Mouse (Mus musculus) gastrocnemius, postnatal 10 days (tissue): Measurements from ENCODE around the gene Alkbh3. TPM values are rescaled to one million over a fixed set of nuclear protein-coding genes. Genes with fewer than 3 reads are reported as not detected.

Experiments used
- DNase-seq: peaks from one replicate; pipeline ENCODE4 v3.0.0; 2021; ENCODE audit warnings: mixed read lengths
- long read RNA-seq, 2 experiments: library from polyadenylated mRNA; stranded (forward); transcript quantifications; one replicate each; pipeline ENCODE4 v2.0.0; 2021
- total RNA-seq, 2 experiments: library from RNA; stranded (reverse); gene quantifications; 2 replicates each; pipeline ENCODE4 v1.2.3; 2021

The Alkbh3 gene
- 10 to 100 TPM; 61.1 to 65.6 TPM for total RNA-seq
- long read RNA-seq, experiment 1, transcript Alkbh3-201 (10 exons, 1,228 nt), result major isoform, 42 of 66 reads
- long read RNA-seq, experiment 1, partial matches to known transcripts, result 6 of 66 reads
- long read RNA-seq, experiment 1, other reads (novel, unspliced or antisense), result 18 of 66 reads
- long read RNA-seq, experiment 2, transcript Alkbh3-201 (10 exons, 1,228 nt), result major isoform, 31 of 90 reads
- long read RNA-seq, experiment 2, partial matches to known transcripts, result 17 of 90 reads
- long read RNA-seq, experiment 2, other reads (novel, unspliced or antisense), result 42 of 90 reads

DNA sequence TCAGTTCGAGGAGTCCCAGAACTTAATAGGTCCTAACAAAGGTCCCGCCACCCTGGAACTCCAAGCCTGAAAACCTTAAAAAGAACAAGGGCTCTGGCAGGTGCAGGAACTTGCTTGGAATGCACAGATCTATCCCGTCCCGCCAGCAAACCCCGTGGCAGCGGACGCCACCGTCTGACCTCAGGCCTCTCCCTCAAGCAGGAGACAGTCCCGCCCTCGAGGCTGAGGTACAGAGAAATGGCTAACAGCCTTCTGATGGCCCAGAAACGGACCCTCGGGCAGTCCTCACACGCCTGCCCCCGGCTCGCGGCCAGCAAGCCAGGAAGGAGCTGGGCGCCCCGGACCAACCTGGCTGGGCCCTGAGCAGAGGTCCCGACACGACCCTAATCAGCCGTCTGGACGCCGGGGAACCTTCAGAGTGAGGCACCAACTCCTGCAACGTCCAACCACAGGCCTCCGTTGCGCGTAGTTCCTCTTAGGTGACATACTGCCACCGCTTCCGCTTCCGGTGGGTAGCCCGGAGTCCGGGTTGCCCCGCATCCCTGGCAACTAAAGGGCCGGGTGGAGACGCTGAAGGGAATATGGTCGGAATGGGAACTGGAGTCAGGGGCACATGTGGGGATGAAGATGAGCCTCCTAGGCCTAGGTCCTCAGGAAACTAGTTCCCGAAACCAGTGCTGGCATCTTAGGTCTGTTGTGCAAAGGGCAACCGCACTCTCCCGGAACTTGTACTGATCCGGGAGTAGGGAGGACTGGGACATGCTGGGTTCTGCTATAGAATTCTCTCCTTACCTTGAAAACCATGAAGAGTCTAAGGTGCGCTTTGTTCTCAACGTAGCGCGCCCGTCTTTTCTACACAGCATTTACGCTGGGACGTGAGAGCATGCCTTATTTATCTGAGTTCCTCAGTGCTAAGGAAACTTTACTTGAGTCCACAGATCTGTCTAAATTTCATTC lies at the start of gene Alkbh3:
TSS of gene Alkbh3 (minus strand) at position 473 of the 957 bp plus-strand sequence.
- DNase-seq, result peak; percentile 90

DNA sequence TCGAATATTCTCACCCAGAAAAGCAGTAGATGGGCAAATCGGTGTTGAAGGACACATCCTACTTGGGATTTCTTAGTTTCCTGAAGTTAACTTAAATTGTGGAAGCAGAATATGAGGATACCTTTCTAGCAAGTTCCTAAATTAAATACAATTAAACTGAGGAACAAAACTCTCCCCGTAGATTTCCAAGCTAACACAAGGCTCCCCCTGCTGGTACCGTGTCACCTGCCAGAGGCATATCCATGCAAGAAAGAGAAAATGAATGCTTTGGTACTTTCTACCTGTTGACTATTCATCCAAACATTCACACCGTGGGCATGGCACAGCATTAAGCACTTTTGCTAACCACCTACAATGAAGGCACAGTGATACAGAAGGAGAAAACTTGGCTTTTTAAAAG lies 48.9 kb upstream of the Alkbh3 start:
- DNase-seq, result peak; percentile 28

DNA sequence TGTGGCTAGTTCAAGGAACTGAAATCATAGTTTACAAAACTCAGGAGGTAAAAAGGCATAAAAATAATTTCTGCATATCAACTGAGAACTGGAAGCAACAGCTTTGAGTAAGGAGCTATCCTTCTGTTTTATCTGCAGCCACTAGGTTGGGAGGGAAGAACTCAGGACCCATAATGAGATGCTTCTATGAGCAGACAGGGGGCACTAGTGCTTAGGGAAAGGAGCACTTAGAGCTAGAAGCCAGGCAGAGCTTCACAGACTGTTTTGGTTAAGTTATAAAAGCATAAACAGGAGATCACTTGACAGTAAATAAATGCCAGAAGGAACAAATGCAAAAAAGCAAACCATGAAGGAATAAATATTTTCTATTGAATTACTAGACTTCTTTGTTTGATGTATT lies 44.2 kb upstream of the Alkbh3 start:
- no peak for DNase-seq

DNA sequence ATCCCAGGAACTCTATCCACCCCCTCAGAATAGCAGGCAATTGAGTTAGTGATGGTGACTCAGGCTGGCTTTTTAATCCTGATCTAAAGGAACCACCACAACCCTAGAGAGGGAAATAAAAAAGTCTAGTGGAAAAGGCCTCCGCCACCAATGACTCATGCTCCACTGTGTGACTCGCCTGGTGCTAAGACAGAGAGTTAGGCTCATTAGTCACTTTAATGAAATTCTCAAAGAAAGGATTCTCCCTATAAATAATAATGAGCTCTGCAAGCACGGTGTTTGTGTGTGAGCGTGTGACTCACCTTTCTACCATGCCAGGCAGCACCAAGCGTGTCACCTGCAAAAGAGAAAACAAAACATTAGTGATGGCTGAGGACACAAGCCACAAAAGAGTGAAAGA lies 41.3 kb upstream of the Alkbh3 start:
- no peak for DNase-seq

DNA sequence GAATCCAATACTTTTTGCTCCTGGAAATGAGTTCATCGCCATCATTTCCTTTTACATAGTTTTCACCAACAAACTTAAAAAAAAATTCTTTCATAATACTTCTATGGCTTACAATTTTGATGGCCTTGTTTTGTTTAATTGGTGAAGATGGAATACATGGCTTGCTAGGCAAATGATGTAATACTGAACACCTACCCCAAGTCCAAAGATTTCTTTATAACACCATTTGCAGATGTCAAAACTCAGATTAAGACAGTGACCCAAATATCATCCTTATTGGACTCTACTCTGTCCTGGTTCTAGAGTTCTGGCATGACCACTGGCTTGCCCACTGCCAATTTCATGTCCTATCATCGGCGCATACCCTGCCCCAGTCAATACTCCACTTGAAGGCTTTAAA lies 40.3 kb upstream of the Alkbh3 start:
- no peak for DNase-seq

DNA sequence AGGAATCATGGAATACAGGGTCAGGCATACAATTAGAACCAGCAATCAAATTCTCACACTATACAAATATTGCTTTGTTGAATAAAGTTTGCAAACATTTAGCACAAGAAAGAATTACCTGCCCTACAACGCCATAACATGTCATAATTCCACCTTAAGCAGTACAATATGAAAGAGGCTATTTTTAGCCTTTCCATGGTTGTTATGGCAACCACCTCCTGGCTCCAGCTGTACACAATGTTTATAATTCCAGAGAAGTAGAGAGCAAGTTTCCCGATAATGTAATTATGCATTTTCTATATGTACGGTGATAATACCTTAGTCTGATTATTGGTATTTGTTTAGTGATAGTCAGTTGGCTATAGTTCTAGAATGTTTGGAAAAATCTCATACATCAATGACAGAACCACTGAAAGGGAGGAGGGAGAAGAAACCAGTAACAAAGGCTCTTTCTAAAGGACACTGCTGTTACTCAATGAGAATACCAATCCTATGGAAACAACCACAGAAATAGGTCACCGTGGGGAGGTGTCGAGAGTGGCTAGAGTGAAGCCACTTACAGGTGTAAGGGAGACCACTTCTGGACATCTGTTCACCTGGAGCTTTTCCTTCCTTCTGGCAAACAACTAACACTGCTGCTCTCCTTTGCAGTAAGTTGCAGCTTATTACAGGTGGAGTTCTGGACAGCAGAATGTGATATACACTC lies 39.0 kb upstream of the Alkbh3 start:
- DNase-seq, result no peak

DNA sequence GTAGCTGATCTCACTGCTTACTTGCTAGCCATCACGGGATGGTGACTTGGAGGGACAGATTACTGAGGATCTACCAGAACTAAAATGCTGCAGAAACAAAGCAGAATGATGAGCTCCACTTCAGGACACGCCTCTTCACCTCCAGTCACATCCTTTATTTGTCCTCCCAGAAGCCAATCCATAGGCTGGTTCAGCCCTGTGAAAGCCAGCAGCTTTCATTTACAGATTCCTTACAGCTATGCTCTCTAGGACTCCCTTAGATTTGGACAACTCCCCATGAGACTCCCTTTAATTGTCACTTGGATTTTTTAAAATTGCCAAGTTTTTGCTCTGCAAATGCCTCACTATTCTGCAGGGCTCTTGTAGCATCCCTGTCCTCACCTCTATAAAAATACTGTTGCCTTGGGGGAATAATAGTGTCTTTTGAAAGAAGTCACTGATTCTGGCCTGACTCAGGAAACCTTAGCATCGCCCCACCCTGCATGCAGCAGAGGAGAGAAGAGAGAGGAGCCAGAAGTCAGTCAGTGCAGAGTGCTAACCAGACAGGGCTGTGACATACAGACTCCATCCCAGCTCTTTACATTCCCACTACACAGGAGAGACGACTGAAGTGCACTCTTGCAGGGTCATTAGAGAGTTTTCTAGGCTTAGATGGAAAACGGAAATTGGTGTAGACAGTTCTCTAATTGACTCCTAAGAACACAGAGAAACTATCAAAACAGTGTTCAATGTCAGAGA lies 38.3 kb upstream of the Alkbh3 start:
- no peak for DNase-seq

DNA sequence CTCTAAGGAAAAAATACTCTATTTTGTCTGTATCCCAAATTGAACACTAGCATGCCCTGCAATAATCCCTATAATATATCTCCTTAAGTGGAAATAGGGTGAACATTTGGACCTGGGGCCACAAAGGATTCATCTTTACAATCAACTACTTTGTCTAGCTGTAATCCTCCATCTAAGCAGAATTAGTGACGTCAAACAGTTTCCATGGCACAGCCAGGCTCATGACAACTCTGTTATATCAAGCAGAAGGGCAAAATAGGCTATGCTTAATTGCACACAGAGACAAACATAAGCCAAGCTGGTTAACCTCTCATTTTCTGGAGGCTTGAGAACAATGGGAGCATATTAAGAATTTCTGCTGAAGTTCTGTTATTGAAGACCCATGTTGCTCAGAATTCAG lies 37.7 kb upstream of the Alkbh3 start:
- DNase-seq, result no peak

DNA sequence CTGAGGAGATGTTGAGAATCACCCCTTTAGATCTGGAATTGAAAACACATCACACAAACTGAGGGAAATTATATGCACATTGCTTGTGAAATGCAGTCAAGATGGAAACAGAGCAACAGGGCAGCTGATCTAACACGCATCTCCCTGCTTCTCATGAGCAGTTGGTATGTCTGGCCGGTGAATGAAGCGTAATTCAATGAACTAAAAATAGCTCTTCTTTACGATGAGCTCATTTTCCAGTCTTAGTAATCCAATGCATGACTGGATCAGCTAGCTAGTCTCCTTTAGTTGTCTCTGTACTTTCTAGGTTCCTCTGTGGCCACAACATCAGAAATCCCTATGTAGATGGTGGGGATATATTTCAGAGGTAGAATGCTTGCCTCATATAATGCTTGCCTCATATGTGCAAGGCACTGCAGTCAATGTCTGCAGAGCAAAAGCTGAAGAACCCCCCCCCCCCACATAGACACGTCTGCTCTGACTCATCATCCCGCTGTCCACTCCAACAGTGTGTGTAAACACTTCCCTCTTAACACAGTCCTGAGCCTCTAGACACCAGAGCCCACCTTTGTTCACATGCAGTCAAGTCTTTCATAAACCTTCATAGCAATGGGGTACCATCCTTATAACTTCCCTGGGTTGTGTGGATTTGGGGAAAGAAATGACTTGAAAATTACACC lies 34.9 kb upstream of the Alkbh3 start:
- no peak for DNase-seq

DNA sequence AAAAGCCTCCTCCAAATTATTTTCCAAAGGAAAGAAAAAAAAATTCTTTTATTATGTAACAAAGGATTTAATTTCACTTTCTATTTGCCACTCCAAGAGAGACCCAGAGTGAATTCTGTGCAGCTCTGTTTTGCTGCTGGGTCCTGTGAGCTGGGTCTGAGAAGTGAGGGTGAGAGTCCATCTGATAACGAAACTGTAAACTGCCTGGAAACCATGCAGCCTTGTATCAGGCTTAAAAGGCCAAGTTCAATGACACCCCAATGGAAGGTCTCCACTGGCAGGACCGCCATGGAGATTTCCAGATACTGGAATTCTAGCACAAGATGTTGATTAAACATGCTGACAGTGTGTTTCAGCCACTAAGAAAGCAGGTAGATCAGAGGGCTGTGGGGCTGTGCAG lies 33.6 kb upstream of the Alkbh3 start:
- DNase-seq, result no peak

DNA sequence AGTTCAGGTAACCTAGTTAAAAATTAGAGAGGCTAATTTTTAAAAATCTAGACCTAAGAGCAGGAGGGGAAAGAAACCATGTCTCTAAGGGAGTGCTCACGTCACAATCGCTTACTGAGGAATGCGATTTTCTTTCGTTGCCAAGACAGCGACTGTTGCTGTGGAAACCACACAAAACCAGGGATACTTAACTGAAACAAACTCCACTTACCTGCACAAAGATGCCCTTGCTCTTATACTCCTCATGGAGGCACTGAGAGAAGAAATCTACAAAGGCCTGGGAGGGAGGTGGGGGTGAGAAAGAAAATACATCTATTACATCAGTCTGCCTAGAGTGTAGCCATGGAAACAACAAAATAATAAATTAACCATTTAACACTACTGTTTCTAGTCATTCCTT lies 33.1 kb upstream of the Alkbh3 start:
- no peak for DNase-seq

DNA sequence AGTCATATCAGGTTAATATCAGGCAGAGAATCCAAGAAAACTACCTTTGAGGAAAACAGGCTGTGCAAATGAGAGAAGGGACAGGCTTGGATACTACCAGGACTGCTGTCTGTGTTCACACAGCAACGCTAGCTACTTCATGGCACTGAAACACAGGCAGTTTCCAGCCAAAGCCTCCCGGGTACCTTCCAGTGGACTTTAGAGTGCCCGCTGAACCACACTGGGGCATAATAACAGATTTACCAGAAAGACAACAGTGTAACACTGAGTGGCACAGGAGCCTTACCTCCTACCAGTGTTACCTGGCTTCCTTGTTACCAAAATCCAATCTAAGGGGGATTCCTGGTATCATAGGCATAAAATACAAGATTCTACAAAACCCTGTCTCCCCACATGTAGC lies 31.9 kb upstream of the Alkbh3 start:
- DNase-seq, result no peak

DNA sequence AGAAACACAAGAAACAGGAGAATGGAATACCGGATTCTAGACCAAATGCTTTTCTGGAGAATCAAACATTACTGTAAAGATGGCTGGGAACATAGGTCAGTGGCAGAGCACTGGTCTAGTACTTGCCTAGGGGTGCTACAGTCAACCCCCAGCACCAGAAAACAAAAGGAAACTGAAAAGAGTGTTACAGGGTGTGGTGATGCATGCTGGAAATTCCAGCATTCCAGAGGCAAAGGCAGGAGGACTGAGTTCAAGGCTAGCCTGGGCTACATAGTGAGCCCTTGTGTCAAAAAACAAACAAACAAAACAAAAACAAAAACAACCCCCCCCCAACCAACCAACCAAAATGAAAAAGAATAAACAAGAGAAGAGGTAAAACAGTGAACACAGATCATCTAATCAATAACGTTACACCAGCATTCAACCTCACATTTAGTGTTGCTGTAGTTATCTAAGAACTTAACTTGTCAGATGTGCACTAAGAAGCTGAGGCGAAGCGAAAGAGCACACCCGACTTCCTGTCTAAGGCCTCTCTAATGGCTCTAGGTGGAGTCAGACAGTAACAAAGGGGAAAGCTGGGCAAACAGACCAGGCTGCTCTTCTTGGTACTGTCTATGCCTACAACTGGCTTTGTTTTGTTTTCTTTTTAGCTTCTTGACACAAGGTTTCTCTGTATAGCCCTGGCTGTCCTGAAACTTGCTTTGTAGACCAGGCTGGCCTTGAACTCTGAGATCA lies 30.0 kb upstream of the Alkbh3 start:
- no peak for DNase-seq

DNA sequence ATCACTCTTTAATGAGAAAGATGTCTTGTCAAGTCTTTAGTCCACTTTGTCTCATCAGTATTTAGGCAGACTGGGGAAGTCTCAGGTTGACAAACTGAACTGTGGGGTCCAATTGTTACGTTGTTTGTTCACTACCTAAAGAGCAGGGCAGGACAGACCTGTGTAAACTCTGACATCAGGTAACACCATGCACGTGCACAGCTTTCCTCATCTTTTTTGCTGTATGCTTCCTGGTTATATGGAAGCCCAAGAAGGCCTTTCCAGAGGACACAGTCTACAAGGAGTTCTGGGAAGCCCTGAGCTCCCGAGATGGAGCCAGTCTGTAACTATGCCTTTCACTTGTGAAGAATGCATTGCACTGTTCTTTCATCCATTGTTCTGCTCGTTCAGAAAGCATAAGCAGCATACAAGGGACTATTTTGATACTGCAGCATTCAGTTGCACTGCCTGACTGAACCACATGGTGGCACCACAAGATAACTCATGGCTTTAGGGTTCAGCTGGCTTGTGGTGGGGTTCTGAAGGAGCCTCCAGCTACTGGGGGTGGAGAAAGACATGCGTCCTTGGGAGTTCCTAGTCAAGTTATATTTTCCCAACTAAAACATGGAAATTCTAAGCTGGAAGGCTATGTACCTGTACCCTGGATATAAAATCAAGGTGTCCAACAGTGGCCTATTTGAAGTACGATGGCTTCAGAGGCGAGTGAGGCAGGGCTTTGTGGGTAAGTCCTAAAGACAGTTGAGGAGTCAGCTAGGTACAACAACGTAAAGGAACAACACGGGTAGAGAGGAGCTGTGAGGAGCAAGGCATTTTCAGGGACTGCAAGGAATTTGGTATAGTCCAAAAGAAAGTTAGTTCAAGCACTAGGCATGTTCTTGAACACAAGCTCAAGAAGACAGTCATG lies 25.1 kb upstream of the Alkbh3 start:
- DNase-seq, result peak; percentile 66

DNA sequence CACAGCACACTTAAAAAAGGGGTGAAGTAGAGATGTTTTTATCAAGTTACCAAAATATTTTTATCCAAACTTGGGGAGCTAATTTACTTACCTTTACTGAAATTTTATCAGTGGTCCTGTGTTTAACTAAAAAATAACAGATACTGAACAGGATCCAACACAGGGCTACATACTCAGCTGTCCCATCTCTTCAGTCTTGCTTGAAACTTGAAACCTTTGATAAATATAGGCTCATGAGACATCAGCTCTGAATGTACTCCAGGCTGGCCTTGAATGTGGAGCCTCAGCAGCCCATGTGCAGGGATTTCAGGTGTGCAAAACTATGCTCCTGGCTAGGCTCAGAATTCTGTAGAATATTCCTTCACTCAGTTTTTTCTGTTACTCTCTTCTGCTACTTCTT lies 20.0 kb upstream of the Alkbh3 start:
- no peak for DNase-seq

DNA sequence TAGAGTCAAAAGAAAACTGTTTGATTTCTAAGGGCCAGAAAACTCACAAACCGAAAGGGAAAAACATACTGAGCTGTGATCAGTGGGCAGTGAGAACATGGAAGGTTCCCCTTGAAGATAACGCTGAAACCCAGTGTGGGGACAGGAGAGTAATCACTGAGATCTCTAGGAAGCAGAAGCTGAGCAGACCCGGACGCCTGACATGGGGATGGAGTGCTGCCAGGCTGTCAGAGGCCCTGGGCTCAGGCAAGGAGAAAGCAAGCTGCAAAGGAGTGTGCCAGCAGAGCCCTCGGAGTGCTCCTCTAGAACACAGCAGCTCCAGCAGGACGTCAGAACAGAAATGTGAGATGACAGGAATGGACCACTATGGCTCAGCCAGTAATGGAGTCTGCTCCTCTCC lies 14.0 kb upstream of the Alkbh3 start:
- DNase-seq, result no peak

DNA sequence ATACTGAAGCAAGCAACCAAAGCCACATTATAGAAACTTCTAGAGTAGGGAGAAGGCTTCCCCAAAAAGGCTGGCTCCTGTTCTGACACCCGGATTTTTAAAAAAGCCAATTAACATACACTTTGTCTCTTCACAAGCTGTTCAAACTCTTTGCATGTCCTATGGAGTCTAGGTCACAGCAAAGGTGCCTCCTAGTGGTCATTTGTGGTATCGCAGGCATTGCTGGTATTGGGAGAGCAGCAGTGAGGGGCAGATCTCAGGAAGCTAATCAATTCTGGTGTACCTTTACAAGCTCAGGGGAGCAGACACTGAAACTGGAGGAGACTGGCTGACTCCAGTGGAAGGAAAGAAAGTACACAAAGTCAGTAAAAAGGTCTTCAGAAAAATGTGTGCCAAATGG lies 8.3 kb downstream of the Alkbh3 start:
- DNase-seq, result peak; percentile 91

DNA sequence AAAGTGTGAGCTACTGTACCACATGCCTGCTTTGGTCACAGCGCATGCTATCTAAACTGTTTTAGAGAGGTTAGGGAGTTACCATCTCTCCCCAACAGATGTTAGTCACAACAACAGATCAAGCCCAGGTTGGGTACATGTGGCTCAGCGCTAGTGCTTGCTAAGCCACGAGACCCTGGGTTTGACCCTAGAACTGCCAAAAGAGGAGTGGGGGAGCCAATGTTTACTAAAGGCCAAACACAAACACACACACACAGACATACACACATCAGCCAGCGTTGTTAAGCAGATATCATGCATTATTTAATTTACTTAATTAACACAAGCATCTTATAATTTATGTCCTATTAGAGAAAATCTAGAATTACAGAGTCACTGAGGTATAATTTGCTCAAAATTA lies 8.7 kb downstream of the Alkbh3 start:
- DNase-seq, result no peak

DNA sequence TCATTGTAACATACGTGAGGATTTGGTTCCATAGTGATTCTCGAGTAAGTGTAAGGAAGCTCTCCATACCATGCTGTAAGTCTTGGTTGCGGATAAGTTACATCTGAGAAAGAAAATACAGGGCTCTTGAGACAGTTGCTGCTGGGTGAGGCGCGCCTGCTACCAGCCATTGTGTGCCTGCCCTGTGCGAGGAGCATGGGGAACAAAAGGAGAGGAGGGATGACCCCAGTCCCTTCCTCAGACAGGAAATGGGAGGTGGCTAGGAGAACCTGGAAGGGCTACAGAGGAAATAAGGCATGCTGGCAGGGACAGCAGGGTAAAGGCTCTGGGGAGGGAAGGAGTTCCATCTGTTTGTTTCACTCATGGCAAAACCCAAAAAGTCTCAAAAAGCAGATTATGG lies 9.2 kb downstream of the Alkbh3 start:
- no peak for DNase-seq

DNA sequence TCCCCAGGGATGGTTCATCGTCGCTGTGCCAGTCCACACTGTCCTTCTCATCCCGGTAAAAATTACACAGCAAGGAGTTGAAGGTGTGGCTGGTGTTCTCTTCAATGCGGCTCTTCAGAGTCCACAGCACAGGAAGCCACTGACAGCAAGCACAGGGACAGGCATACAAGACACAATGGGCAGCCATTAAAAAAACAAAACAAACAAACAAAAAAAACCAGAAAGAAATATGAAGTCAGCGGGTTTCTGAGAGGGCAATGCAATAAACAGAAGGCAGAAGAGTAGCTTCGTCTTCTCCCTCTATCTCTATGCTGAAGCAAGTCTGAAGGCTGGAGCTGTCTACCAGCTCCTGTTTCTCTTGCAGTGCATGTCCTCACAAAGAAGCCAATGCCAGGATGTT lies 14.4 kb downstream of the Alkbh3 start, which contains the start of gene Gm27027:
TSS of gene Gm27027 (minus strand) at position 101 of the 400 bp plus-strand sequence.
- DNase-seq, result no peak
